Mouse (Mus musculus) heart, postnatal 0 days (tissue): ENCODE results near the gene Zfp771. TPM values are rescaled to one million over a fixed set of nuclear protein-coding genes. Genes with fewer than 3 reads are reported as not detected.

ENCODE experiments used
- ATAC-seq: fragments of 200-750 bp; cut with Nextera tagmentation; 2 replicates; pipeline ENCODE4 v1.8.0; 2017; ENCODE audit warnings: low read depth, moderate number of reproducible peaks, moderate library complexity; ENCODE audit not compliant: insufficient read depth
- DNase-seq: peaks from one replicate; pipeline ENCODE4 v3.0.0-alpha.2; 2016; ENCODE audit warnings: low spot score
- H3K27ac ChIP-seq: fragments of 300-500 bp; sonication (generic); 2 replicates; pipeline ENCODE4 v1.5.1; 2014; ENCODE audit warnings: low read depth, mild to moderate bottlenecking
- H3K27me3 ChIP-seq: fragments of 300-500 bp; sonication (generic); 2 replicates; pipeline ENCODE4 v1.6.1; 2014; ENCODE audit warnings: low read length, mixed read lengths; ENCODE audit not compliant: control insufficient read depth, insufficient read depth
- H3K36me3 ChIP-seq: fragments of 300-500 bp; sonication (generic); replicated peaks from 2 replicates; pipeline ENCODE4 v1.6.1; 2014; ENCODE audit warnings: low read length, mixed read lengths; ENCODE audit not compliant: control insufficient read depth, insufficient read depth
- H3K4me1 ChIP-seq: fragments of 300-500 bp; sonication (generic); 2 replicates; pipeline ENCODE4 v1.6.1; 2014; ENCODE audit warnings: antibody characterized with exemption; ENCODE audit not compliant: control insufficient read depth, insufficient read depth
- H3K4me2 ChIP-seq: fragments of 300-500 bp; sonication (generic); 2 replicates; pipeline ENCODE4 v1.6.1; 2014; ENCODE audit warnings: low read depth, mild to moderate bottlenecking, low read length, moderate library complexity
- H3K4me3 ChIP-seq: fragments of 300-500 bp; sonication (generic); 2 replicates; pipeline ENCODE4 v1.5.1; 2014; ENCODE audit warnings: low read depth, low read length
- H3K9ac ChIP-seq: fragments of 300-500 bp; sonication (generic); replicated peaks from 2 replicates; pipeline ENCODE4 v1.6.1; 2014; ENCODE audit warnings: low read depth, low read length, mixed read lengths
- H3K9me3 ChIP-seq: fragments of 300-500 bp; sonication (generic); replicated peaks from 2 replicates; pipeline ENCODE4 v1.6.1; 2016; ENCODE audit warnings: low read length; ENCODE audit not compliant: control insufficient read depth
- CTCF ChIP-seq: IDR thresholded peaks from 2 replicates; pipeline ENCODE4 v1.5.1; 2016; ENCODE audit warnings: antibody characterized with exemption, control low read depth, low read depth
- EP300 ChIP-seq: IDR thresholded peaks from 2 replicates; pipeline ENCODE4 v1.6.1; 2016; ENCODE audit warnings: antibody characterized with exemption, low read depth
- WGBS: fragments of 180-500 bp; shearing (Covaris S2); extraction: QIAGEN DNeasy Blood & Tissue Kit; methylation state at CpG from one replicate; pipeline ENCODE4 v1.1.7; 2014; 5-methylcytosine and 5-hydroxymethylcytosine counted together
- polyA plus RNA-seq: library from polyadenylated mRNA; unstranded; fragments of >200 nt; fragmentation: Nextera tagmentation; extraction: Ambion mirVana; gene quantifications from 2 replicates; pipeline ENCODE4 v1.2.1, GENCODE M21; 2015
- total RNA-seq: library from RNA; depleted of rRNA; stranded (reverse); fragments of >200 nt; gene quantifications from 2 replicates; pipeline ENCODE4 v1.2.3, GENCODE M21; 2014; ENCODE audit warnings: low replicate concordance

Gene Zfp771
- total and polyA plus RNA-seq, 2 experiments from 2014 or later: 23.3 to 43.6 TPM

DNA sequence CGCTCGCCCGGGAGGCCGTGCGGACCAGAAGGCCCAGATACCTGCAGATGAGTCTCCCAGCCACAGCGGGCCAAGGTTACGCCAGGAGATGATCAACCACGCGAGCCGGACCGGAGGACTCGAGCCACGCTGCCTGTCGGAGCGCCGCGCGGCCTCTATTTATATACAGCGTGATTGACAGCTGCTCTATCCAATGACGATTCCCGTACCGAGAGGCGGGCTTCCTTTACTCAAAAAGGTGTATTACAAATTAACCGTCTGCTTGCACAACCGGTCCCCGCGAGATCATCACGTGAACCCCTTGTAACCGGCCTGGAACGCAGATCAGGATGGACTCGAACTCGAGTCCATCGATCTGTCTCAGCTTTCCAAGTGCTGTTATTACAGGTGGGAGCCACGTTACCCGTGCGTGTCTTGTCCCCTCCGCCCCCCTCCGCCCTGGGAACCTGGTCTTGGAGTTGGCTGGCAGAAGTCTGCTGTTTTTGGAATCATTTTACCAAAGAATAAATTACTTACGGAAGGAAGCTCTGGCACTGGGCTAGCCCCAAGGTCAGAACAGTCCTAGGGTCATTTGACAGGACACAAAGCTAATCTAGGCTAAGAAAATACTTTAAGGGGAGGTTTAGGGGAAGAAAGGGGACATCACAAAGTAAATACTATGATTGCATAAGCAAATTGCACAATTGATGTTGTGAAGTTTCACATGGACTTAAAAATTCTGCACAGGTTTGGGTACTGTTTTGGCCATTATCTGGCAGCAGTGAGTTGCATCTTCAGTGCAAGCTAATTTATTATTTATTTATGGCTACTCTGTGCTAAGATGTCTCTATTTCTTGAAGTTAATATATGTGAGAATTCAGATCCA lies 30.1 kb downstream of the Zfp771 start, which contains the start of gene Sephs2:
Gene Sephs2, minus strand, starts transcription at position 131 of the 865 bp plus-strand sequence.
- H3K27ac ChIP-seq: peak within 1 kb of the TSS; percentile 91
- DNase-seq (peak; percentile 85), ATAC-seq (peak; percentile 90)
- peak within 1 kb of the TSS; percentile 80 for H3K4me3 ChIP-seq
- peaks cover 16% of the 10 kb centered on the region for H3K36me3 ChIP-seq
- WGBS: 1% methylated on average over 39 of the region's 39 CpGs
- no peaks in the 10 kb centered on the region for H3K9me3 ChIP-seq
- TF ChIP-seq EP300 (no peak), CTCF (no peak)
- H3K4me2 ChIP-seq: peak within 1 kb of the TSS; percentile 84
- H3K4me1 ChIP-seq: peaks cover 11% of the 10 kb centered on the region
- no peaks in the 10 kb centered on the region for H3K27me3 ChIP-seq
- H3K9ac ChIP-seq: peak within 1 kb of the TSS; percentile 87

DNA sequence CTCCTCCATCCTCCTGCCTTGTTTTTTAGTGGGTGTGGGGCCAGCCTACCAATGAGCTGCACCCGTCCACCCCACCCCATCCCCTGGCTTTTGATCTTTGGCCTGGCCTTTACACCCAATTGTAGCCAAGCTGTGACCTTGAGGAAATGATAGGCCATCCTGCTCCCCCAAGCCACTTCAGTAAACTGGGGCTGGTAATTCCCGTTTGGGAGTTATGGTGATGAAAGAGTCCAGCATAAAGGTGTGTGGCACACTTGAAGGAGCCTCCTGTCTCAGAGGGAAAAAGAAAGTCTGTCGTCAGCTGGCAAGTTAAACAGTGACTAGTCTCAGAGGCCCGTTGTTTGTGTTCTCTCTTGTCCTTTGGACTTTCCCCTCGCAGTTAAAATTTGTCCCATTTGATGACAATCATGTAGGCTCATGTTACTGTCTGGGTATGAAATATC lies 32.5 kb downstream of the Zfp771 start:
- WGBS: 73% methylated on average over 5 of the region's 5 CpGs
- DNase-seq (no peak), ATAC-seq (no peak)
- Histone ChIP-seq H3K9me3 (no peaks in the 10 kb centered on the region), H3K4me1 (peaks cover 11% of the 10 kb centered on the region), H3K27ac (no peak overlapping the region), H3K36me3 (peaks cover 5% of the 10 kb centered on the region), H3K27me3 (no peaks in the 10 kb centered on the region), H3K4me2 (no peak overlapping the region), H3K9ac (no peak overlapping the region), H3K4me3 (no peak overlapping the region)
- TF ChIP-seq CTCF (no peak), EP300 (no peak)

DNA sequence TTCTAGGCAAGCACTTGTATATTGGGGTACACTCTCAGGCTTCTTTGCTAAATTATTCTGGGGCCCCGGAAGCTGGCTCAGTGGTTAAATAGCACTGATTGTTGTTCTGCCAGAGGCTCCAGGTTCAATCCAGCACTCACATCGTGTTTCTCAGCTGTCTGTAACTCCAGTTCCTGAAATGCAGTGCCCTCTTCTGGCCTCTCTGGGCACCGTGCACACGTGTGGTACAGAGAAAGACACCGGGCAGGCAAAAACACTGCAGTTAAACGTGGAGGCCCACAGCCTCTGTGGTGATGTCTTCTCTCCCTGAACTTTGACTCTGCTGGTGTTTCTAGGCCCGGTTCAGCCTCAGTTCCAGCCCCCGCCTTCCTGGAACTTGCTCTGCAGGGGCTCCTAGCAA lies 34.2 kb downstream of the Zfp771 start:
- no peak for DNase-seq
- ATAC-seq: no peak
- no peaks in the 10 kb centered on the region for H3K9me3 ChIP-seq
- H3K4me2 ChIP-seq: no peak overlapping the region
- H3K4me1 ChIP-seq: no peaks in the 10 kb centered on the region
- no peak overlapping the region for H3K4me3 ChIP-seq
- H3K27ac ChIP-seq: no peak overlapping the region
- TF ChIP-seq EP300: no peak
- TF ChIP-seq CTCF: peak; percentile 50
- H3K9ac ChIP-seq: no peak overlapping the region
- no peaks in the 10 kb centered on the region for H3K27me3 ChIP-seq
- 24% methylated on average over 8 of the region's 8 CpGs for whole genome bisulfite sequencing
- no peaks in the 10 kb centered on the region for H3K36me3 ChIP-seq

DNA sequence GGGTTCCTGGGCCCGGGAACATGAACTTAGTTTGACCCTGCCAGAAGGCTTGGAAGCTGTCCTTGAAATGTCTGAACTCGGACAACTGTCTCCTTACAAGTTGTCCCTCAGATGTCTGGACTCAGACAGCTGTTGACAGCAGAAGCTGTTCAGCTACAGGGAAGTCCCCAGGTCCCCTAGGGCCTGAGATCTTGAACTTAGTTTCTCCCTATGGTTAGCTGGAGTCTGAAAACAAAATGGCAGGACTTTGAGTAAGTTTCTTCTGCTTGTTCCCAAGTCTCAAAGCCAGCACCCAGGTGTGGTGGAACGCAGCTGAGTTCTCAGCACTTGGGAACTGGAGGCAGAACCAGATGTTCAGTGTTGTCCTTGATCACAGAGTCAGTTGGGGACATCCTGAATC lies 36.0 kb downstream of the Zfp771 start:
- TF ChIP-seq EP300: no peak
- no peak for TF ChIP-seq CTCF
- Histone ChIP-seq H3K4me2 (no peak overlapping the region), H3K36me3 (no peaks in the 10 kb centered on the region), H3K27me3 (no peaks in the 10 kb centered on the region), H3K9ac (no peak overlapping the region), H3K4me3 (no peak overlapping the region), H3K4me1 (no peaks in the 10 kb centered on the region), H3K27ac (peak overlapping the region; percentile 20; the same call in 1 of the 2 replicates), H3K9me3 (no peaks in the 10 kb centered on the region)
- no peak for ATAC-seq
- 43% methylated on average over 3 of the region's 3 CpGs for WGBS
- no peak for DNase-seq

DNA sequence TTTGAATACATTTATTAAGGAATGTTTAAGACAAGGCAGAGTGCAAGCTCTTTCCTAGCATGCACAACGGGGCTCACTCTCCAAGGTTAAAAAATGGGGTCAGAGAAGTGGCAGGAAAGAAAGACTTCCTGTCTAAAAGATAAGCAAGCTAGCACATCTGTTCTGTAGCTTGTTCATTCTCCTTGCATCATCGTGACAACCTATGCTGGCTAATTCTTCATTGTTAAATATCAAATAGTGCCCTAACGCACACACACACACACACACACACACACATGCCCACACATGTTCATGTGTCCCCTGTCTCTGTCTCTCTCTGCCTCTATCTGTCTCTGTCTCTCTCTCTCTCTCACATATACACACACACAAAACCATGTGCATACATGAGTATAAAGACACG lies 37.0 kb downstream of the Zfp771 start:
- ATAC-seq: no peak
- Histone ChIP-seq H3K9me3 (no peaks in the 10 kb centered on the region), H3K4me3 (no peak overlapping the region), H3K4me2 (no peak overlapping the region), H3K36me3 (no peaks in the 10 kb centered on the region), H3K9ac (no peak overlapping the region), H3K4me1 (no peaks in the 10 kb centered on the region), H3K27me3 (no peaks in the 10 kb centered on the region), H3K27ac (peak overlapping the region; percentile 38; the same call in 1 of the 2 replicates)
- WGBS: 37% methylated on average over 4 of the region's 4 CpGs
- no peak for TF ChIP-seq CTCF
- TF ChIP-seq EP300: no peak
- no peak for DNase-seq
